Mouse (Mus musculus): ENCODE measurements around the gene Egfr. TPM values are rescaled to one million over a fixed set of nuclear protein-coding genes. Genes with fewer than 3 reads are reported as not detected.

Gene Egfr
- total RNA-seq, 2 experiments from 2014 or later: 14.3 to 15.4 TPM

- no peak for DNase-seq (ENCODE audit: extremely low spot score in 1 of 2, low spot score in 2 of 2)
These were observed 155.6 kb downstream of the Egfr start for GRCm38 (mm10) chr11:16907517-16908129.

DNA sequence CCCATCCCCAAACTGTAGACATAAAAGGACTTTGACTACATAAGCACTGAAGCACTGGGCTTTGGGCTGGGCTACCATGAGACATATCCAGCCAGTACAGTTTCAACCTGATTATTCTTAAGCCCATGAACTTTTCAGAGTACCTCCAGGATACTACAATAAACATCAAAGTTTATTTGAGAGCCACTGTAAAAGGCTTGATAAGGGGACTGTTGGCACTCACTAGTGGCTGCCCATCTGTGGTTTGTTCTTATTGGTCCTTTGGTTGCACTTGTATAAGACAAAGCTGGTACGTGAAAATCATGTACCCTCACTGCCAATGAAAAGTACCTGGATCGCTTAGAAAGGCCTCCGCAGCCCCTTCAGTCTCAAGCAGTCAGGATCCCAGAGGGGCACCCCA is 162.8 kb downstream of the Egfr start:
- H3K4me3 ChIP-seq: no peak overlapping the region
- intact Hi-C loops (cut with DNase I): no loop called here
- DNase-seq (ENCODE audit: extremely low spot score in 1 of 2, low spot score in 2 of 2): no peak
- H3K27ac ChIP-seq: no peak overlapping the region
- TF ChIP-seq CTCF (IDR thresholded peaks at IDR 0.05): no peak

More at GRCm38 (mm10) chr11:16907517-16908129, 155.6 kb downstream of the Egfr start:
- H3K27ac ChIP-seq: no peak overlapping the region
- no peak overlapping the region for H3K4me3 ChIP-seq
- no peak for TF ChIP-seq CTCF (IDR thresholded peaks at IDR 0.05)
- intact Hi-C loops (cut with DNase I): no loop called here

- TF ChIP-seq CTCF (IDR thresholded peaks at IDR 0.05): no peak
- DNase-seq (ENCODE audit: extremely low spot score in 1 of 2, low spot score in 2 of 2): no peak
- H3K4me3 ChIP-seq: no peak overlapping the region
- intact Hi-C loops (cut with DNase I): no loop called here
- no peak overlapping the region for H3K27ac ChIP-seq
These were observed 163.8 kb downstream of the Egfr start for GRCm38 (mm10) chr11:16915850-16916249.

DNA sequence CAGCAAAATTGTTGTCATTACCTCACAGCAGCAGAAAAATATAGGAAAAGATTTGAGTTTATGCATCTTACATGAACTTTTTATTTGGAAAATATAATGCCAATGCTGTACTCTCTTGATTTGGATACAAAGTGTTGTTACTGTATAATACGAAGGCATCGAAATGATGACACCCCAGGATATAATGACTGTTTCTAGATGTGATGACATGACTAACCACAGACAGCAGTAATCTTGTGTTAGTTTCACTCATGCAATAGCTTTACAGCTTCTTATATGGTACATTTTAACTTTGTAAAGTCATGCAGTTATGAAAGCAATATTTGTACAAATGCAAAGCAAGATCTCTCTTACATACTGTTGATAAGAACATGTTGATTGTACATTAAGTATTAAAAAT is 165.5 kb downstream of the Egfr start:
- no peak overlapping the region for H3K27ac ChIP-seq
- DNase-seq (ENCODE audit: extremely low spot score in 1 of 2, low spot score in 2 of 2): no peak
- intact Hi-C loops (cut with DNase I): no loop called here
- no peak for TF ChIP-seq CTCF (IDR thresholded peaks at IDR 0.05)
- no peak overlapping the region for H3K4me3 ChIP-seq

DNA sequence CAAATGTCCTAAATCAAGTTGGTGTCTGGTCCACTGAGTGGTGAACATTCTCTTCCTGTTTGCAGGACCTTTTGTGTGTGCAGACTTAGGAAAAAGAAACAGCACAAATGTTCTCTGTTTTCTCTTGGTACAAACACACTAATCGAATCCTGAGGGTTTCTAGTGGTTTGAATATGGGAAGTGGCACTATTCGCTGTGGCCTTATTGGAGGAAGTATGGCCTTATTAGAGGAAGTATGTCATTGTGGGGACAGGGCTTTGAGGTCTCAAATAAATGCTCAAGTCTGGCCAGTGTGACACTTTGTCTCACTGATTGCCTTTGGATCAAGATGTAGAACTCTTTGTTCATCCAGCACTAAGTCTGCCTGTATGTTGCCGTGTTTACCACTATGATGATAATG is 180.2 kb downstream of the Egfr start:
- intact Hi-C loops (cut with DNase I): no loop called here
- TF ChIP-seq CTCF (IDR thresholded peaks at IDR 0.05): no peak
- Histone ChIP-seq H3K27ac (no peak overlapping the region), H3K4me3 (no peak overlapping the region)
- no peak for DNase-seq (ENCODE audit: extremely low spot score in 1 of 2, low spot score in 2 of 2)

GRCm38 (mm10) chr11:16935577-16936236 is 183.7 kb downstream of the Egfr start:
- intact Hi-C loops (cut with DNase I): no loop called here
- H3K4me3 ChIP-seq: no peak overlapping the region
- DNase-seq (ENCODE audit: extremely low spot score in 1 of 2, low spot score in 2 of 2): no peak
- TF ChIP-seq CTCF (IDR thresholded peaks at IDR 0.05): no peak
- no peak overlapping the region for H3K27ac ChIP-seq

DNA sequence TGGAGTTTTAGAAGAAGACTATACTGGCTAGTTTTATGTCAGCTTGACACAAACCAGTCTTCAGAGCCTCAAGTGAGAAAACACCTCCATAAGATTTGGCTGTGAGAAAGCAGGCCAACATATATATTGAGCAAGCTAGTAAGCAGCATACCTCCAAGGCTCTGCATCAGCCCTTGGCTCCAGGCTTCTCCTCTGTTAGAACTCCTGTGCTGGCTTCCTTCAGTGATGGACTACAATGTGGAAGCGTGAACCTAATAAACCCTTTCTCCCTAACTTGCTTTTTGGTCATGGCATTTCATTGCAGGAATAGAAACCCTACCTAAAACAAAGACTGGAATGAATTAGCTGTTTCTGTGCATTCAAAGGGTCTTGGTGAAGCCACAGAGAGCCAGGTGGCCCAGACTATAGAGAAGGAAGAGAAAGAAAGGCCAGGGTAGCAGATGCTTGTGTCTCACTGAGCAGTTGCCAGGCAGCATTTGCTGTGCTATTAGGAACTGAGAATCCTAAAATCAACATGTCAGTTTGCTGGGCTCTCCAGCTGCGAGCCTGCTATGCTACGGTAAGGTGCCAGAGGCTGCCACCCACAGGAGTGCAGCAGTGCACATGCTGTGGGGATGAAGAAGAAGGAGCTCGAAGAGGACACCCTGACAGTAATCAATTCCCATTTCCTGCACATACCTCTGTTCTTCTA is 189.2 kb downstream of the Egfr start:
- intact Hi-C loops (cut with DNase I): no loop called here
- Histone ChIP-seq H3K27ac (no peak overlapping the region), H3K4me3 (no peak overlapping the region)
- TF ChIP-seq CTCF (IDR thresholded peaks at IDR 0.05): no peak
- no peak for DNase-seq (ENCODE audit: extremely low spot score in 1 of 2, low spot score in 2 of 2)

GRCm38 (mm10) chr11:16941973-16942452 is 190.0 kb downstream of the Egfr start:
- DNase-seq (ENCODE audit: extremely low spot score in 1 of 2, low spot score in 2 of 2): no peak
- Histone ChIP-seq H3K27ac (no peak overlapping the region), H3K4me3 (no peak overlapping the region)
- intact Hi-C loops (cut with DNase I): no loop called here
- no peak for TF ChIP-seq CTCF (IDR thresholded peaks at IDR 0.05)

- Histone ChIP-seq H3K4me3 (no peak overlapping the region), H3K27ac (no peak overlapping the region)
- no peak for TF ChIP-seq CTCF (IDR thresholded peaks at IDR 0.05)
- intact Hi-C loops (cut with DNase I): no loop called here
- DNase-seq (ENCODE audit: extremely low spot score in 1 of 2, low spot score in 2 of 2): no peak
These were observed 191.0 kb downstream of the Egfr start for GRCm38 (mm10) chr11:16943016-16943415.

DNA sequence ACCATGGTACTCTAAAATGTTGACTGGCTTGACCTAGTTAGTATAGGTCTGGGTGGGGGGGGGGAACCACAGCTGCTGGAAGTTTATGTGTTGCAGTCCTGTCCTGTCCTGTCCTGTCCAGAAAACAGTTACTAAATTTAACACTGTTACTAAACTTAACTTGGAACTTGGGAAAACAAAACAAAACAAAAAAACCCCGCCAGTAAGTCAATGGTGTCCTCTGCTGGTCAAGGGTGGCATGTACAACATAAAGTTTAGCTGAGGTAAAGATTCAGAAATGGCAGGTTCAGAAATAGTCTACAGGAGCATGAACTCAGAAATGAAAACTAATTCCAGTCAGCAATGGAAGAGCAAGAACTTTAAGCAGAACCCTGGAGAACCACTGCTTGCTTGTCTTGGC is 196.8 kb downstream of the Egfr start:
- Histone ChIP-seq H3K27ac (no peak overlapping the region), H3K4me3 (no peak overlapping the region)
- intact Hi-C loops (cut with DNase I): loop anchor here (1.0 kb wide), 1 partner anchor 423 kb away; no protein-coding TSS in a partner anchor
- TF ChIP-seq CTCF (IDR thresholded peaks at IDR 0.05): peak; percentile 80
- DNase-seq (ENCODE audit: extremely low spot score in 1 of 2, low spot score in 2 of 2): peak in 1 of 2 experiments; percentile 30

DNA sequence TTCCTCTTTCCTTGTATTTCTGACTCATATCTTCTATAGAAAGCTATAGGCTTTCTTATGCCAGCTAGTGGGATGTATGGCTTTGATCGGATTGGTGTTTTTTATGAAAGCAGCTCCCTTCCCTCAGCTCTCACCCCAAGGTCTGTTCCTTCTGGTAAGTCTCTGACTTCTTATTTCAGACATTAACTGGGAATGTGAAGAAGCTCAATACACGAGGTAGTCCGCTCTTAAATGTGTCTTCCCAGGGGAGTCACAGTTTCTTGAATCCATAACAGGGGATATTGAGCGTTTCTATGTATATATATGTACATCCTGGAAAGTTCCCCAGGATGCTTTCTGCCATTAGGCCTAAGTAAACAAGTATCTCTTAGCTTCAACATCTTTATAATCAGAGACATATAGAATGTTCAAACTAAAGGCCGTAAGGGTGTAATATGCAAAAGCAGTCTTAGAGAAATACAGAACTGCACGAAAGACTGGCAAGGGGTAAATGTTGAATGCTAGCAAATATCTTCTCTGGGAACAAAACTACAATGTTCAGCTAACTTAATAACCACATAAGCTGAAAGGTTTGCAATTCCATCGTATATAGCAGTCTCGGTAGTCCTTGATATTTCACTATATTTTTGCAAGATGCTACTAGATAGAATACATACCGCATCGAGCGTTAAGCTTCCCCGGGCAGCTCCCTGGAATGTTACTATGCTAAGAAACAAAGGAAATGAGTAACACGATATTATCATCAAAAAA is 198.4 kb downstream of the Egfr start:
- intact Hi-C loops (cut with DNase I): loop anchor here (5.0 kb wide), 1 partner anchor 212 kb away; no protein-coding TSS in a partner anchor
- H3K27ac ChIP-seq: no peak overlapping the region
- TF ChIP-seq CTCF (IDR thresholded peaks at IDR 0.05): no peak

More for the DNA sequence above, 198.4 kb downstream of the Egfr start:
- no peak for DNase-seq (ENCODE audit: extremely low spot score in 1 of 2, low spot score in 2 of 2)
- peak overlapping the region; percentile 46 for H3K4me3 ChIP-seq
